Mouse (Mus musculus): ENCODE results near the gene Wdr66.

Wdr66 gene

GRCm38 (mm10) chr5:123313851-123314380 lies 62.0 kb downstream of the Wdr66 start:
- DNase-seq (ENCODE audit: low read depth, low spot score), result no peak

GRCm38 (mm10) chr5:123315219-123315866 lies 63.4 kb downstream of the Wdr66 start:
- no peak for DNase-seq (ENCODE audit: low read depth, low spot score)

- DNase-seq (ENCODE audit: low read depth, low spot score), result peak; percentile 49
Measured at GRCm38 (mm10) chr5:123317992-123318391, 66.1 kb downstream of the Wdr66 start.

GRCm38 (mm10) chr5:123320136-123320535 lies 68.2 kb downstream of the Wdr66 start:
- peak; percentile 39 for DNase-seq (ENCODE audit: low read depth, low spot score)

- DNase-seq (ENCODE audit: low read depth, low spot score), result peak; percentile 46
Measured at GRCm38 (mm10) chr5:123324242-123324641, 72.3 kb downstream of the Wdr66 start.

- DNase-seq (ENCODE audit: low read depth, low spot score), result no peak
Measured at GRCm38 (mm10) chr5:123326006-123326750, 74.3 kb downstream of the Wdr66 start.

GRCm38 (mm10) chr5:123326751-123327148 lies 74.8 kb downstream of the Wdr66 start:
- no peak for DNase-seq (ENCODE audit: low read depth, low spot score)

GRCm38 (mm10) chr5:123327686-123328085 lies 75.8 kb downstream of the Wdr66 start:
- DNase-seq (ENCODE audit: low read depth, low spot score), result no peak

- no peak for DNase-seq (ENCODE audit: low read depth, low spot score)
Measured at GRCm38 (mm10) chr5:123333566-123333965, 81.7 kb downstream of the Wdr66 start.

GRCm38 (mm10) chr5:123336205-123336961 lies 84.5 kb downstream of the Wdr66 start:
- no peak for DNase-seq (ENCODE audit: low read depth, low spot score)

- no peak for DNase-seq (ENCODE audit: low read depth, low spot score)
Measured at GRCm38 (mm10) chr5:123338463-123338862, 86.6 kb downstream of the Wdr66 start.

- DNase-seq (ENCODE audit: low read depth, low spot score), result peak; percentile 88
Measured at GRCm38 (mm10) chr5:123343707-123344627, 92.1 kb downstream of the Wdr66 start, which contains the start of gene Bcl7a. Gene Bcl7a, plus strand, starts transcription at chr5:123343834.

- no peak for DNase-seq (ENCODE audit: low read depth, low spot score)
Measured at GRCm38 (mm10) chr5:123344628-123344962, 92.7 kb downstream of the Wdr66 start.

GRCm38 (mm10) chr5:123344963-123345852 lies 93.3 kb downstream of the Wdr66 start:
- peak; percentile 45 for DNase-seq (ENCODE audit: low read depth, low spot score)

GRCm38 (mm10) chr5:123345853-123346654 lies 94.2 kb downstream of the Wdr66 start:
- no peak for DNase-seq (ENCODE audit: low read depth, low spot score)

- no peak for DNase-seq (ENCODE audit: low read depth, low spot score)
Measured at GRCm38 (mm10) chr5:123346701-123347270, 94.9 kb downstream of the Wdr66 start.

- DNase-seq (ENCODE audit: low read depth, low spot score), result no peak
Measured at GRCm38 (mm10) chr5:123347985-123348384, 96.1 kb downstream of the Wdr66 start.

- peak; percentile 69 for DNase-seq (ENCODE audit: low read depth, low spot score)
Measured at GRCm38 (mm10) chr5:123350386-123350785, 98.5 kb downstream of the Wdr66 start.

- no peak for DNase-seq (ENCODE audit: low read depth, low spot score)
Measured at GRCm38 (mm10) chr5:123355918-123356317, 104.0 kb downstream of the Wdr66 start.
